Mouse (Mus musculus) kidney, adult 2 months (tissue): ENCODE measurements at regions not wholly inside any gene's neighbourhood (a gene's known extent, or its start where the extent isn't known, plus 50 kb on each side); places are given as distances from the start of the nearest gene placed in this dataset.

ENCODE experiments used
- DNase-seq: peaks from one replicate; pipeline ENCODE4 v3.0.0; 2021
- H3K27ac ChIP-seq: fragments of 200-500 bp; 2 replicates; pipeline ENCODE4 v1.5.1; 2012; ENCODE audit warnings: low read depth, low read length, control low read depth, inconsistent platforms; ENCODE audit not compliant: insufficient read depth
- H3K27me3 ChIP-seq: fragments of 200-500 bp; replicated peaks from 2 replicates; pipeline ENCODE4 v1.6.1; 2012; ENCODE audit warnings: mild to moderate bottlenecking, moderate library complexity, low read length, inconsistent platforms; ENCODE audit not compliant: control insufficient read depth, insufficient read depth
- H3K36me3 ChIP-seq: fragments of 200-500 bp; 2 replicates; pipeline ENCODE4 v1.6.1; 2012; ENCODE audit warnings: mild to moderate bottlenecking, moderate library complexity, low read length, inconsistent platforms; ENCODE audit not compliant: control insufficient read depth, insufficient read depth
- H3K4me1 ChIP-seq: fragments of 200-500 bp; 2 replicates; pipeline ENCODE4 v1.6.1; 2011; ENCODE audit warnings: low read length; ENCODE audit not compliant: control insufficient read depth, insufficient read depth
- H3K4me3 ChIP-seq: fragments of 200-500 bp; 2 replicates; pipeline ENCODE4 v1.5.1; 2011; ENCODE audit warnings: mild to moderate bottlenecking, low read depth, low read length, control low read depth; ENCODE audit not compliant: insufficient read depth
- CTCF ChIP-seq: fragments of 200-500 bp; conservative IDR thresholded peaks from 2 replicates; pipeline ENCODE4 v1.5.1; 2011; ENCODE audit warnings: low read depth, mild to moderate bottlenecking, control low read depth, low read length, moderate library complexity, mixed read lengths; ENCODE audit not compliant: insufficient read depth, insufficient read length
- POLR2A ChIP-seq: fragments of 200-500 bp; IDR thresholded peaks from one replicate; pipeline ENCODE4 v1.6.1; 2011; ENCODE audit warnings: low read depth, low read length, control low read depth
- WGBS: fragments of 180-500 bp; shearing (Covaris S2); methylation state at CpG from one replicate; pipeline ENCODE4 v1.1.7; 2018; 5-methylcytosine and 5-hydroxymethylcytosine counted together

GRCm38 (mm10) chr13:43939375-43939774, 154.8 kb downstream of the Cd83 start:
- WGBS, result 64% methylated on average over 4 of the region's 4 CpGs
- H3K36me3 ChIP-seq, result no peaks in the 10 kb centered on the region

GRCm38 (mm10) chr13:43941731-43942130, 157.2 kb downstream of the Cd83 start:
- Histone ChIP-seq H3K27me3 (no peaks in the 10 kb centered on the region), H3K4me1 (peaks cover 3% of the 10 kb centered on the region; the same call in 1 of the 2 replicates), H3K27ac (no peak overlapping the region), H3K4me3 (no peak overlapping the region), H3K36me3 (no peaks in the 10 kb centered on the region)
- DNase-seq, result peak; percentile 50
- 45% methylated on average over 8 of the region's 8 CpGs for WGBS
- TF ChIP-seq POLR2A, result no peak

More at GRCm38 (mm10) chr13:43939375-43939774, 154.8 kb downstream of the Cd83 start:
- H3K4me3 ChIP-seq, result no peak overlapping the region
- H3K4me1 ChIP-seq, result peaks cover 6% of the 10 kb centered on the region; the same call in 1 of the 2 replicates
- TF ChIP-seq CTCF, result no peak
- TF ChIP-seq POLR2A, result no peak
- no peaks in the 10 kb centered on the region for H3K27me3 ChIP-seq
- no peak for DNase-seq
- no peak overlapping the region for H3K27ac ChIP-seq

- WGBS, result 67% methylated on average over 3 of the region's 3 CpGs
- Histone ChIP-seq H3K27ac (no peak overlapping the region), H3K4me1 (no peaks in the 10 kb centered on the region), H3K4me3 (no peak overlapping the region), H3K27me3 (no peaks in the 10 kb centered on the region), H3K36me3 (no peaks in the 10 kb centered on the region)
- DNase-seq, result no peak
- TF ChIP-seq POLR2A (no peak), CTCF (no peak)
These were observed 164.0 kb downstream of the Cd83 start for GRCm38 (mm10) chr13:43948606-43949005.

- TF ChIP-seq CTCF, result no peak
- H3K36me3 ChIP-seq, result no peaks in the 10 kb centered on the region
- H3K4me3 ChIP-seq, result no peak overlapping the region
- no peak overlapping the region for H3K27ac ChIP-seq
- H3K27me3 ChIP-seq, result no peaks in the 10 kb centered on the region
- WGBS, result 87% methylated on average over 15 of the region's 15 CpGs
- H3K4me1 ChIP-seq, result peaks cover 7% of the 10 kb centered on the region; the same call in 1 of the 2 replicates
- DNase-seq, result no peak
These were observed 165.4 kb downstream of the Cd83 start for GRCm38 (mm10) chr13:43949740-43950643.

GRCm38 (mm10) chr13:43952491-43952890, 167.9 kb downstream of the Cd83 start:
- H3K4me3 ChIP-seq, result no peak overlapping the region
- 75% methylated on average over 4 of the region's 4 CpGs for WGBS
- H3K27me3 ChIP-seq, result no peaks in the 10 kb centered on the region
- H3K27ac ChIP-seq, result no peak overlapping the region
- H3K36me3 ChIP-seq, result no peaks in the 10 kb centered on the region
- DNase-seq, result peak; percentile 30
- TF ChIP-seq CTCF (no peak), POLR2A (no peak)
- peaks cover 16% of the 10 kb centered on the region for H3K4me1 ChIP-seq

DNA sequence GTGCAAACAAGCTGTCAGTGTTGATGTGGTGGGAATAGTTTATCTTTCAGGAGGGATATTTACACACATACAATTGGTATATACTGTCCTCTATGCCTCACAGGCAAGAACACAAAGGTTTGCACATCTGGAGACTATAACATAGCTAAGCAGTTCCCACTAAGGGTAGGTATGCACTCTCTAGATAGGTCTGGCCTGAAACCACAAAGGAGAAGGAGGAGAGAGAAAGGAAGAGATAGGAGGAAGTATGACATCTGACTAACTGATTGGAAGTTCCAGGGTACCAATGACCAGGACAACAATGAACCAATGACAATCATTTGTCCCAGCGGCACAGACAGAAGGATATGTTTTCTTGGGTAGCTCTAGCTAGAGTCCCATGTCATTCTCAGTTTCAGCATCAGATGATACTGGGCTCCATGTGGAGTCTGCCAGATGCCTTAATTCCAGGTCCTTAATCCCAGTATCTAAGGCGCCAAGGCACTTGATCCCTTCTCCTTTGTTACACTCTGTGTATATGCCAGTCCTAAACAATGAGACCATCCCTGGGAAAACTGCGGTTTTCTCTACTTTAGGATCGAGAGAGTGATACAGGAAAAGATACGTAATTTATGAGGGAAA, 168.5 kb downstream of the Cd83 start:
- H3K27me3 ChIP-seq, result no peaks in the 10 kb centered on the region
- peaks cover 16% of the 10 kb centered on the region for H3K4me1 ChIP-seq
- no peak overlapping the region for H3K27ac ChIP-seq
- no peaks in the 10 kb centered on the region for H3K36me3 ChIP-seq
- no peak overlapping the region for H3K4me3 ChIP-seq
- 98% methylated on average over 5 of the region's 5 CpGs for WGBS
- DNase-seq, result no peak
- TF ChIP-seq POLR2A, result no peak
- no peak for TF ChIP-seq CTCF

DNA sequence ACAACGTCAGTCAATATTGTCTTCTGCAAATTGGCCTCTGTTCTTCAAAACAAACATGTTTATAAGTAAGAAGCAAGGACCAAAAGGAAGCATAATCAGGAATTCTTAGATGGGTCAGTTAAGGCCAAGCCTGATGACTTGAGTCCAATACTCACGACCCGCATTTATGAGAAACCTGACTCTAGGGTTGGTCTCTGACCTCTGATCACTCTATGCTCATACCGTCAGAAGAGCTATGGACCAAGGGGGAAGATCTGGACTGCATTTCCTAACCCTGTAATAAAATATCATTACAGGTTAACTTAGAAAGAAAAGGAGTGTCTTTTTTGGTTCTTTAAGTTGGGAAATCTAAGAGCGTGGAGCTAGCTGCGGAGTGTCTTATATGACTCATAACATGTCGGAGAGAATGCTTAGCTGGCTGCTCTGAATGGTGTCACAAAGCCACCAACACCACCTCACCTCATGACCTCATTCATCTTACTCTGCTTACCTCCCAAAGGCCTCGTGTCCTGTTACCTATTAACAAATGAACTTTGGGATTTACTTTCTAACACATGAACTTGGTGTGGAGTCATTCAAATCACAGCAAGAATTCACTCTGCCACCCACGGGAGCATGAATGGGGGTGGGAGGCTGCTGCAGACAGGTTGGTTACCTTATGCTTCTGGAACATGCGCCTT, 170.3 kb downstream of the Cd83 start:
- DNase-seq, result peak; percentile 87
- TF ChIP-seq CTCF (no peak), POLR2A (no peak)
- Histone ChIP-seq H3K4me1 (peaks cover 16% of the 10 kb centered on the region), H3K36me3 (no peaks in the 10 kb centered on the region), H3K27me3 (no peaks in the 10 kb centered on the region), H3K4me3 (no peak overlapping the region), H3K27ac (no peak overlapping the region)
- 54% methylated on average over 10 of the region's 10 CpGs for WGBS
